Mouse (Mus musculus) CH12.LX (cell line): ENCODE data around the gene Sim2. TPM values are rescaled to one million over a fixed set of nuclear protein-coding genes. Genes with fewer than 3 reads are reported as not detected.

Experiments used
- DNase-seq: peaks from one replicate; pipeline ENCODE4 v3.0.0-alpha.2; 2013; ENCODE audit errors: extremely low read depth
- H3K27ac ChIP-seq: 2 replicates; pipeline ENCODE4 v1.5.1; 2012; ENCODE audit warnings: low read depth, mild to moderate bottlenecking, control low read depth, moderate library complexity; ENCODE audit not compliant: insufficient read depth
- H3K27me3 ChIP-seq: replicated peaks from 2 replicates; pipeline ENCODE3; 2012; ENCODE audit warnings: inconsistent platforms
- H3K36me3 ChIP-seq, 2 experiments: replicated peaks in 1 of 2; 2 replicates each; pipeline versions ENCODE3 to v1.6.1; 2012; ENCODE audit warnings: inconsistent platforms in 1 of 2, low read length in 1 of 2, mild to moderate bottlenecking in 1 of 2, mixed read lengths in 1 of 2, moderate library complexity in 1 of 2; ENCODE audit not compliant: control insufficient read depth in 1 of 2, insufficient read depth in 1 of 2
- H3K4me1 ChIP-seq, 2 experiments: 2 replicates each; pipeline ENCODE4 v1.6.1; 2012; ENCODE audit warnings: inconsistent platforms in 1 of 2, moderate library complexity in 1 of 2; ENCODE audit not compliant: insufficient read depth in 2 of 2, control insufficient read depth in 1 of 2
- H3K4me2 ChIP-seq: 2 replicates; pipeline ENCODE4 v1.6.1; 2012; ENCODE audit warnings: low read depth, mild to moderate bottlenecking, control low read depth; ENCODE audit not compliant: poor library complexity, insufficient read depth, severe bottlenecking
- H3K4me3 ChIP-seq, 3 experiments: fragments of 150-350 bp in 1 of 3; sonication (generic) in 1 of 3; replicated peaks in 1 of 3; 2 replicates each; pipeline versions ENCODE3 to v1.5.1; 2011 to 2012; ENCODE audit warnings: low read depth in 2 of 3, low read length in 2 of 3, mild to moderate bottlenecking in 2 of 3, moderate library complexity in 2 of 3, control low read depth in 1 of 3, improper control_type of control experiment in 1 of 3, inconsistent platforms in 1 of 3, mixed read lengths in 1 of 3; ENCODE audit not compliant: poor library complexity in 1 of 3
- H3K79me2 ChIP-seq: replicated peaks from 2 replicates; pipeline ENCODE4 v1.6.1; 2012; ENCODE audit warnings: mild to moderate bottlenecking, moderate library complexity; ENCODE audit not compliant: control insufficient read depth, poor library complexity, insufficient read depth, severe bottlenecking; ENCODE audit errors: extremely low read depth
- H3K9ac ChIP-seq: 2 replicates; pipeline ENCODE4 v1.6.1; 2012; ENCODE audit warnings: low read depth, mild to moderate bottlenecking, control low read depth, moderate library complexity; ENCODE audit not compliant: insufficient read depth
- H3K9me3 ChIP-seq: replicated peaks from 2 replicates; pipeline ENCODE3; 2012; ENCODE audit warnings: low read length, inconsistent platforms, mixed read lengths
- BHLHE40 ChIP-seq: IDR thresholded peaks from 2 replicates; pipeline ENCODE4 v1.6.1; 2011; ENCODE audit warnings: mild to moderate bottlenecking, low read depth, low read length, improper control_type of control experiment
- CHD1 ChIP-seq: IDR thresholded peaks from 2 replicates; pipeline ENCODE4 v1.6.1; 2012; ENCODE audit warnings: low read depth, low read length, improper control_type of control experiment, inconsistent platforms
- CTCF ChIP-seq, 2 experiments: IDR thresholded peaks in 1 of 2; conservative IDR thresholded peaks in 1 of 2; 2 replicates each; pipeline ENCODE4 v1.5.1; 2011 to 2012; ENCODE audit warnings: low read depth in 2 of 2, low read length in 2 of 2, improper control_type of control experiment in 1 of 2, inconsistent platforms in 1 of 2, mild to moderate bottlenecking in 1 of 2, moderate library complexity in 1 of 2
- E2F4 ChIP-seq: IDR thresholded peaks from 2 replicates; pipeline ENCODE4 v1.6.1; 2011; ENCODE audit warnings: low read depth, low read length, improper control_type of control experiment; ENCODE audit not compliant: insufficient replicate concordance
- GABPA ChIP-seq: IDR thresholded peaks from 2 replicates; pipeline ENCODE4 v1.6.1; 2012; ENCODE audit warnings: low read depth, low read length, improper control_type of control experiment, inconsistent platforms; ENCODE audit not compliant: insufficient replicate concordance
- IRF4 ChIP-seq: IDR thresholded peaks from 2 replicates; pipeline ENCODE4 v1.6.1; 2014; ENCODE audit warnings: low read depth, mild to moderate bottlenecking, inconsistent platforms, low read length, improper control_type of control experiment
- JUN ChIP-seq: IDR thresholded peaks from 2 replicates; pipeline ENCODE4 v1.6.1; 2011; ENCODE audit warnings: low read depth, mild to moderate bottlenecking, low read length, improper control_type of control experiment, moderate library complexity; ENCODE audit not compliant: insufficient read depth
- JUND ChIP-seq: conservative IDR thresholded peaks from 2 replicates; pipeline ENCODE4 v1.6.1; 2011; ENCODE audit warnings: low read depth, low read length, improper control_type of control experiment
- KAT2A ChIP-seq: IDR thresholded peaks from 2 replicates; pipeline ENCODE4 v1.6.1; 2012; ENCODE audit warnings: low read length, improper control_type of control experiment, inconsistent platforms; ENCODE audit not compliant: insufficient replicate concordance
- MAX ChIP-seq: IDR thresholded peaks from 2 replicates; pipeline ENCODE4 v1.6.1; 2011; ENCODE audit warnings: low read length, improper control_type of control experiment
- MEF2A ChIP-seq: IDR thresholded peaks from 2 replicates; pipeline ENCODE4 v1.6.1; 2014; ENCODE audit warnings: low read depth, mild to moderate bottlenecking, inconsistent platforms, low read length, improper control_type of control experiment, borderline replicate concordance
- MYC ChIP-seq: IDR thresholded peaks from 2 replicates; pipeline ENCODE4 v1.6.1; 2011; ENCODE audit warnings: low read depth, mild to moderate bottlenecking, improper control_type of control experiment, low read length
- NELFE ChIP-seq: IDR thresholded peaks from 2 replicates; pipeline ENCODE4 v1.6.1; 2011; ENCODE audit warnings: low read depth, low read length, improper control_type of control experiment
- NRF1 ChIP-seq: IDR thresholded peaks from 2 replicates; pipeline ENCODE4 v1.6.1; 2014; ENCODE audit warnings: low read depth, mild to moderate bottlenecking, inconsistent platforms, low read length, improper control_type of control experiment, moderate library complexity
- PAX5 ChIP-seq: IDR thresholded peaks from 2 replicates; pipeline ENCODE4 v1.6.1; 2012; ENCODE audit warnings: low read length, inconsistent platforms, mixed read lengths
- POLR2A ChIP-seq: IDR thresholded peaks from 2 replicates; pipeline ENCODE4 v1.6.1; 2011; ENCODE audit warnings: low read depth, mild to moderate bottlenecking, improper control_type of control experiment, low read length
- RAD21 ChIP-seq: IDR thresholded peaks from 2 replicates; pipeline ENCODE4 v1.6.1; 2011; ENCODE audit warnings: low read depth, mild to moderate bottlenecking, low read length, improper control_type of control experiment, moderate library complexity
- RCOR1 ChIP-seq: conservative IDR thresholded peaks from 2 replicates; pipeline ENCODE4 v1.6.1; 2012; ENCODE audit warnings: low read depth, mild to moderate bottlenecking, inconsistent platforms, low read length, improper control_type of control experiment
- SIN3A ChIP-seq: IDR thresholded peaks from 2 replicates; pipeline ENCODE4 v1.6.1; 2012; ENCODE audit warnings: low read length, improper control_type of control experiment, inconsistent platforms
- SMC3 ChIP-seq: IDR thresholded peaks from 2 replicates; pipeline ENCODE4 v1.6.1; 2011; ENCODE audit warnings: low read depth, low read length, improper control_type of control experiment
- TBP ChIP-seq: conservative IDR thresholded peaks from 2 replicates; pipeline ENCODE4 v1.6.1; 2011; ENCODE audit warnings: low read depth, low read length, improper control_type of control experiment
- USF1 ChIP-seq: IDR thresholded peaks from 2 replicates; pipeline ENCODE4 v1.6.1; 2014; ENCODE audit warnings: low read depth, mild to moderate bottlenecking, inconsistent platforms, low read length, improper control_type of control experiment
- ZKSCAN1 ChIP-seq: IDR thresholded peaks from 2 replicates; pipeline ENCODE4 v1.6.1; 2012; ENCODE audit warnings: low read depth, inconsistent platforms, low read length, improper control_type of control experiment, borderline replicate concordance
- ZMIZ1 ChIP-seq: IDR thresholded peaks from 2 replicates; pipeline ENCODE4 v1.6.1; 2012; ENCODE audit warnings: low read depth, mild to moderate bottlenecking, inconsistent platforms, low read length, improper control_type of control experiment
- dilution Hi-C: fragments of 300-500 bp; cut with MboI; formaldehyde crosslinking; loops from 2 replicates; pipeline ENCODE4 v1.14.3; 2020; ENCODE audit warnings: low sequenced_read_pairs; ENCODE audit not compliant: extremely low pct_unique_long_range_greater_than_20kb, extremely low pct_ligation_motif_present
- in situ Hi-C: fragments of 300-500 bp; cut with MboI; formaldehyde crosslinking; loops from 3 replicates; pipeline ENCODE4 v1.14.3; 2019; ENCODE audit warnings: low sequenced_read_pairs, low pct_ligation_motif_present, low pct_unique_long_range_greater_than_20kb, mixed read lengths
- polyA plus RNA-seq: library from polyadenylated mRNA; unstranded; fragments of >175 nt; gene quantifications from 2 replicates; pipeline ENCODE4 v1.2.1, GENCODE M21; 2012; ENCODE audit warnings: low read depth; ENCODE audit not compliant: insufficient read length
- total RNA-seq, 2 experiments: library from RNA; depleted of rRNA; stranded (reverse); fragments of 300-350 nt in 1 of 2; fragments of >200 nt in 1 of 2; gene quantifications; 2 replicates each; pipeline ENCODE4 v1.2.3; 2012 to 2014

Sim2 gene
- total and polyA plus RNA-seq, 3 experiments, result not detected

- no peak overlapping the region for H3K9ac ChIP-seq
- peaks cover 38% of the 10 kb centered on the region for H3K9me3 ChIP-seq
- H3K27me3 ChIP-seq, result no peaks in the 10 kb centered on the region
- H3K4me3 ChIP-seq, result no peak overlapping the region
- H3K4me1 ChIP-seq, result peaks cover 0 to 6% of the 10 kb centered on the region in 2 experiments; a peak in 2 of 4 replicates
- H3K4me2 ChIP-seq, result no peak overlapping the region
- in situ Hi-C loops (no loop called here), dilution Hi-C loops (no loop called here)
- TF ChIP-seq NELFE, result no peak
- no peak for TF ChIP-seq KAT2A
- no peak for TF ChIP-seq NRF1
- TF ChIP-seq MAX, result no peak
- no peak for TF ChIP-seq SMC3
- no peak for TF ChIP-seq CTCF (conservative IDR thresholded peaks at IDR 0.05 in 1 of 2, IDR thresholded peaks at IDR 0.05 in 1 of 2; ENCODE audit: low read depth in 2 of 2, low read length in 2 of 2)
- TF ChIP-seq RCOR1, result no peak
- TF ChIP-seq E2F4, result no peak
- TF ChIP-seq MYC, result no peak
- no peak for TF ChIP-seq JUN
- no peak for TF ChIP-seq JUND
- TF ChIP-seq CHD1, result no peak
- no peak for DNase-seq
- H3K36me3 ChIP-seq, result no peaks in the 10 kb centered on the region
- no peaks in the 10 kb centered on the region for H3K79me2 ChIP-seq
- no peak overlapping the region for H3K27ac ChIP-seq
Measured at GRCm38 (mm10) chr16:94083848-94084525, 744 bp upstream of the Sim2 start.

GRCm38 (mm10) chr16:94085603-94086285 lies 1.0 kb downstream of the Sim2 start:
- dilution Hi-C loops, result no loop called here
- TF ChIP-seq IRF4 (no peak), ZKSCAN1 (no peak), RAD21 (no peak), SMC3 (no peak), SIN3A (no peak), PAX5 (no peak), GABPA (no peak), MEF2A (no peak), ZMIZ1 (no peak), MAX (no peak), NRF1 (no peak), POLR2A (no peak), E2F4 (no peak), USF1 (no peak), BHLHE40 (no peak), TBP (no peak)
- TF ChIP-seq, all 38 proteins: peak for 0
- H3K9ac ChIP-seq, result no peak overlapping the region
- no peaks in the 10 kb centered on the region for H3K36me3 ChIP-seq
- H3K4me1 ChIP-seq, result peaks cover 0 to 1% of the 10 kb centered on the region in 2 experiments; a peak in 2 of 4 replicates
- H3K27me3 ChIP-seq, result no peaks in the 10 kb centered on the region
- no peaks in the 10 kb centered on the region for H3K79me2 ChIP-seq
- no peak for DNase-seq
- H3K27ac ChIP-seq, result no peak overlapping the region
- H3K4me3 ChIP-seq, result peak overlapping the region in 1 of 3 experiments; percentile 1
- peaks cover 38% of the 10 kb centered on the region for H3K9me3 ChIP-seq
- no peak overlapping the region for H3K4me2 ChIP-seq
- in situ Hi-C loops, result no loop called here
